Mouse (Mus musculus) embryonic fibroblast, embryonic 13.5 days (primary cell): ENCODE results near the gene Akap9. TPM values are rescaled to one million over a fixed set of nuclear protein-coding genes. Genes with fewer than 3 reads are reported as not detected.

ENCODE experiments used
- H3K27ac ChIP-seq: 2 replicates; pipeline ENCODE4 v1.5.1; 2012; ENCODE audit warnings: low read length, control low read depth, inconsistent platforms; ENCODE audit not compliant: insufficient read depth
- H3K4me1 ChIP-seq: 2 replicates; pipeline ENCODE4 v1.6.1; 2011; ENCODE audit warnings: low read length; ENCODE audit not compliant: control insufficient read depth, insufficient read depth
- H3K4me3 ChIP-seq: 2 replicates; pipeline ENCODE4 v1.5.1; 2011; ENCODE audit warnings: mild to moderate bottlenecking, control low read depth, low read length; ENCODE audit not compliant: insufficient read depth
- CTCF ChIP-seq: IDR thresholded peaks from 2 replicates; pipeline ENCODE4 v1.5.1; 2011; ENCODE audit warnings: mild to moderate bottlenecking, control low read depth, low read length, moderate library complexity, borderline replicate concordance; ENCODE audit not compliant: insufficient read depth
- POLR2A ChIP-seq: IDR thresholded peaks from 2 replicates; pipeline ENCODE4 v1.6.1; 2011; ENCODE audit warnings: low read depth, mild to moderate bottlenecking, control low read depth, low read length, moderate library complexity
- polyA plus RNA-seq: library from polyadenylated mRNA; stranded (reverse); fragments of >200 nt; gene quantifications from 2 replicates; pipeline ENCODE4 v1.2.4, GENCODE M21; 2011; ENCODE audit warnings: low read depth; ENCODE audit not compliant: missing spikeins, insufficient read length

The Akap9 gene
- polyA plus RNA-seq, 1 experiment: 31.1 TPM

DNA sequence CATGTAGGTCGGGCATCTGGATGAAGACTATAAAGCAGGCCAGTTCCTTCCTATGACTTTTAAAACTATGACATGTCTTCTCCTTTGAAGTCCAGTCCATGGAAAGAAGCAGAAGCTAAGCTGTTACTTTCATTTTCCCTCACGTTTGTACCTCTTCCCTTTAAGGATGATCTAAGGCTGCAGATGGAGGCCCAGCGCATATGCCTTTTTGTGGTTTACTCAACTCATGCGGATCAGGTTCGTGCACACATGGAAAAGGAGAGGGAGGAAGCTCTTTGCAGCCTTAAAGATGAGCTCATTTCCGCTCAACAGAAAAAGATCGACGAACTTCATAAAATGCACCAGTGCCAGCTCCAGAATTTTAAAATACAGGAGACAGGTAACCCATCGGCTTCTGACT is 40.6 kb downstream of the Akap9 start:
- no peaks in the 10 kb centered on the region for H3K4me1 ChIP-seq
- TF ChIP-seq POLR2A (no peak), CTCF (no peak)
- no peak overlapping the region for H3K4me3 ChIP-seq
- no peak overlapping the region for H3K27ac ChIP-seq

DNA sequence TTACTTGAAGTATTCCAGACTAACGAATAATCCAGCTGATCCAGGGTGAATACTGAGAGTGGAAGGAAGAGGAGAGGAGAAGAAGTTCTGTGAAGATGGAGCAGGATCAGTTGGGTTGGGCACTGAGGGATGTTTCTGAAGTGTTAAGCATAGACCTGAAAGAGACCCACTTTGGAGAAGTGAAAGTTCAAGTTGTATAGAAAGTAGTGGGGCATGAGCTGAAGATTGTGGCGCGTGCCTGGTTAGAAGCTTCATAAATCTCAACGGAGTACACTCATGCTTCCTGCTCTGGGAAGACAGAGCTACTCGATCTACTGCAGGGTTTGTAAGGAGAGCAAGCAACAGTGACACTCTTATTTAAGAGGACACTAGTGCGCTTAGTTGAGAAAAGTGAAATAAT is 41.3 kb downstream of the Akap9 start:
- Histone ChIP-seq H3K4me1 (no peaks in the 10 kb centered on the region), H3K27ac (no peak overlapping the region), H3K4me3 (no peak overlapping the region)
- TF ChIP-seq CTCF (no peak), POLR2A (no peak)

GRCm38 (mm10) chr5:3970936-3971335 is 43.1 kb downstream of the Akap9 start:
- H3K4me3 ChIP-seq: no peak overlapping the region
- H3K27ac ChIP-seq: no peak overlapping the region
- TF ChIP-seq CTCF (no peak), POLR2A (no peak)
- H3K4me1 ChIP-seq: no peaks in the 10 kb centered on the region

- no peak for TF ChIP-seq CTCF
- TF ChIP-seq POLR2A: no peak
- no peak overlapping the region for H3K4me3 ChIP-seq
Measured at GRCm38 (mm10) chr5:3973764-3974163, 45.9 kb downstream of the Akap9 start.

GRCm38 (mm10) chr5:3974896-3975295 is 47.0 kb downstream of the Akap9 start:
- no peak overlapping the region for H3K27ac ChIP-seq
- no peak for TF ChIP-seq POLR2A
- TF ChIP-seq CTCF: no peak
- H3K4me3 ChIP-seq: no peak overlapping the region
- no peaks in the 10 kb centered on the region for H3K4me1 ChIP-seq

More at GRCm38 (mm10) chr5:3973764-3974163, 45.9 kb downstream of the Akap9 start:
- Histone ChIP-seq H3K4me1 (no peaks in the 10 kb centered on the region), H3K27ac (no peak overlapping the region)

DNA sequence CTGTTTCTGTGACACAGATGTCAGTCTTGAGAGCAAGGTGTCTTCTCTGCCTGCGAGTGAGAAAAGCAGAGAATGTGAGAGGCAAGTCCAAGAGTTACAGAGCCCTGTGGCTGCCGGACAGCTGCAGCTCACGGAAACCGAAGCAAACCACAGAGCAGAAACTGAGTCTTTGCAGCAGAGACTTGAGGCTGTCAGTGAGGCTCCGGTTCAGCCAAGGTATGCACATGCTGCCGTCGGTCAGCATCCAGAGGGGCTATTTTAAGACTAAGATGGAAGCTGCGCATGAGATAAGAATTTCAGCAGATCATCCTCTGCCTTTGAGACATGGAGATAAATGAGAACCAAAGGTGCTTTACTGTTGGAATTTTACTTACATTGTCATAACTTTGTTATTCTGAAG is 48.3 kb downstream of the Akap9 start:
- no peak overlapping the region for H3K4me3 ChIP-seq
- H3K27ac ChIP-seq: no peak overlapping the region
- TF ChIP-seq POLR2A (no peak), CTCF (no peak)
- H3K4me1 ChIP-seq: no peaks in the 10 kb centered on the region

- no peak overlapping the region for H3K4me3 ChIP-seq
- TF ChIP-seq POLR2A: no peak
- no peak for TF ChIP-seq CTCF
- no peaks in the 10 kb centered on the region for H3K4me1 ChIP-seq
- H3K27ac ChIP-seq: no peak overlapping the region
Measured at GRCm38 (mm10) chr5:3977904-3978303, 50.0 kb downstream of the Akap9 start.

DNA sequence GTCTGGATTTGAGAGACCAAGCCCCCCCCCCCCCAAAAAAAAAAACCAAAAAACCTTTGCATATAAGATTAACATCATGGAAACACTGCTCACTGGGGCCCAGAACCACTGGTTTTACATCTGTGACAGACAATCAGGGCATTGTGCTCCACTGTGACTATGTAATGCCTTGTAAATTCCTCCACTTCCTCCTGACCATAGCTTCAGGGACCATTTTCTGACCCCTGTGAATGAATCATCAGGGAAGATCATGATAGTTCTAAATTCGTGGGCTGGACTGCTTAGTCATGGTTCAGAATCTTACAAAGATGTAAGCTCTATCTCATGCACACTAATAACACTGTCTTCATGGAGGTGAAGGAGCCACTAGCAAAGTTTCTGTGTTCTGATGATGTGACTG is 61.8 kb downstream of the Akap9 start:
- H3K27ac ChIP-seq: no peak overlapping the region
- peaks cover 8% of the 10 kb centered on the region for H3K4me1 ChIP-seq
- no peak for TF ChIP-seq CTCF
- TF ChIP-seq POLR2A: no peak
- H3K4me3 ChIP-seq: no peak overlapping the region

- H3K4me1 ChIP-seq: peaks cover 8% of the 10 kb centered on the region
- TF ChIP-seq POLR2A: no peak
- no peak for TF ChIP-seq CTCF
- H3K27ac ChIP-seq: no peak overlapping the region
- no peak overlapping the region for H3K4me3 ChIP-seq
Measured at GRCm38 (mm10) chr5:3990499-3990898, 62.6 kb downstream of the Akap9 start.

DNA sequence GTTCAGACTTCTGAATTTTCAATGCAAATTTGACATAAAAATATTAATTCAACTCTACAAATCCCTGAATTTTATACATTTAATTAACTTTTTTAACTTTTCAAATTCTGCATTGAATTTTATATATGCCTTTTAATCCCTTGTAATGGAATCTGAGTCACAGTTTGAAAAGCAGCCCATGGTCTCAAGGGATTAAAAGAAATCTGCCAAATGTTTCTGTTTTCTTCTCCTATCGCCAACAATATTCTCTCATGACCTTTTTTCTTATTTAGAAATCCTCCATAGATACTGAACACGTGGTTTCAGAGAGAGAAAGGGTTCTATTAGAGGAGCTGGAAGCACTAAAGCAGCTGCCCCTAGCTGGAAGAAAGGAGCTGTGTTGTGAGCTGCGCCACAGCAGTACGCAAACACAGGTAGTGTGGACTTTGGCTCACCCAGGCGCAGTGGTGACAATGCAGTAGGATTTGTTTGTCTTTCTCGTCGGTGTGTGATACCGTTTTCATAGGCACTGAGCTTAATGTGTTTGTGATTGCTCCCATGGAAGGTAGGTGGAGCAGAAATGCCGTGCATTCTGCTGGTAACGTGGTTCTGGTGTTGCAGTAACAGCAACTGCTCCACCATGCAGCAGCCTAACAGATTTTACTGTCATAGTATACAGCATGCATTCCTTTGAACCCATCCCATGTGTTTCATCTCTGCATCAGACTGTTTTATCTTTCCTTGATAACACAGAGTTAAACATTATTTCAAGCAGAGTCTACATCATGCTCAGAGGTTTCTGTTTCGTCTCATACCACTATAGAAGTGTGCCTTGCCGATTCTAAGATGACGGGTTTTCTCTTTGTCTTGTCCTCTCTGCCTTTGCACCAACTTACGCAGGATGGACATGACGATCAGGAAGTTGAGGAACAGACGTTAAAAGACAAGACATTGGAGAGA is 76.9 kb downstream of the Akap9 start:
- Histone ChIP-seq H3K4me3 (no peak overlapping the region), H3K4me1 (no peaks in the 10 kb centered on the region), H3K27ac (no peak overlapping the region)
- TF ChIP-seq CTCF (no peak), POLR2A (no peak)
